Mouse (Mus musculus) embryonic facial prominence, embryonic 15.5 days (tissue): Measurements from ENCODE around the gene Tmem266. TPM values are rescaled to one million over a fixed set of nuclear protein-coding genes. Genes with fewer than 3 reads are reported as not detected.
A peak's percentile ranks its signal among the peaks of the same experiment; 100 is the strongest.

Source experiments
- ATAC-seq: fragments of 200-750 bp; cut with Nextera tagmentation; 2 replicates; pipeline ENCODE4 v1.8.0; 2017; ENCODE audit warnings: low read depth, moderate TSS enrichment; ENCODE audit not compliant: insufficient number of reproducible peaks, low FRiP score, low TSS enrichment
- H3K27ac ChIP-seq: fragments of 300-500 bp; sonication (generic); replicated peaks from 2 replicates; pipeline ENCODE4 v1.5.1; 2015; ENCODE audit warnings: mild to moderate bottlenecking, inconsistent platforms
- H3K27me3 ChIP-seq: fragments of 300-500 bp; sonication (generic); 2 replicates; pipeline ENCODE4 v1.6.1; 2015; ENCODE audit warnings: inconsistent platforms
- H3K36me3 ChIP-seq: fragments of 300-500 bp; sonication (generic); 2 replicates; pipeline ENCODE4 v1.6.1; 2015; ENCODE audit warnings: mild to moderate bottlenecking, inconsistent platforms
- H3K4me1 ChIP-seq: fragments of 300-500 bp; sonication (generic); 2 replicates; pipeline ENCODE4 v1.6.1; 2015; ENCODE audit warnings: inconsistent platforms
- H3K4me2 ChIP-seq: fragments of 300-500 bp; sonication (generic); replicated peaks from 2 replicates; pipeline ENCODE4 v1.6.1; 2015; ENCODE audit warnings: mild to moderate bottlenecking, inconsistent platforms
- H3K4me3 ChIP-seq: fragments of 300-500 bp; sonication (generic); replicated peaks from 2 replicates; pipeline ENCODE4 v1.5.1; 2015; ENCODE audit warnings: mild to moderate bottlenecking, inconsistent platforms
- H3K9ac ChIP-seq: fragments of 300-500 bp; sonication (generic); 2 replicates; pipeline ENCODE4 v1.6.1; 2015; ENCODE audit warnings: inconsistent platforms
- H3K9me3 ChIP-seq: fragments of 300-500 bp; sonication (generic); replicated peaks from 2 replicates; pipeline ENCODE4 v1.6.1; 2016; ENCODE audit warnings: inconsistent platforms
- WGBS: fragments of 180-500 bp; shearing (Covaris S2); methylation state at CpG from one replicate; pipeline ENCODE4 v1.1.7; 2015; 5-methylcytosine and 5-hydroxymethylcytosine counted together
- polyA plus RNA-seq: library from polyadenylated mRNA; unstranded; fragments of >200 nt; fragmentation: Nextera tagmentation; extraction: Ambion mirVana; gene quantifications from 2 replicates; pipeline ENCODE4 v1.2.1, GENCODE M21; 2015

The Tmem266 gene
- polyA plus RNA-seq, 1 experiment from 2014 or later, result 0.57 TPM

- no peak overlapping the region for H3K9ac ChIP-seq
- no peak overlapping the region for H3K4me2 ChIP-seq
- ATAC-seq, result no peak
- H3K27ac ChIP-seq, result no peak overlapping the region
- H3K36me3 ChIP-seq, result no peaks in the 10 kb centered on the region
- no peaks in the 10 kb centered on the region for H3K27me3 ChIP-seq
- 0 out of 2 replicates have a peak, but pooled peaks cover 4% of the 10 kb centered on the region for H3K4me1 ChIP-seq
- no peaks in the 10 kb centered on the region for H3K9me3 ChIP-seq
- H3K4me3 ChIP-seq, result no peak overlapping the region
- WGBS, result 64% methylated on average over 6 of the region's 6 CpGs
These were observed 78.4 kb downstream of the Tmem266 start for GRCm38 (mm10) chr9:55404976-55405702.

DNA sequence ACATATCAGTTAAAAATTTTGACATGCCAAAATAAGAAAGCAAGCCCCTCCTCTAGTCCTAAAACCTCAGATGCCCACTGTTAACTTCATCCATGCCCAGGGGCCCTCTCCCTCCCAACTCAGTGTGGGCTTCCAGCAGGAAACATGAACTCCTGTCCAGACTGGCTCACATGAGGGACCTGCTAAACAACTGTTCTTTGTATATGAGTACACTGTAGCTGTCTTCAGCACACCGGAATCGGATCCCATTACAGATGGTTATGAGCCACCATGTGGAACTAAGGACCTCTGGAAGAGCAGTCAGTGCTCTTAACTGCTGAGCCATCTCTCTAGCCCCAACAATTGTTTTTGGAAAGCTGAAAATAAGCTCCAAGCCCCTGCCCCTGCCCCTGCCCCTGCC is 80.1 kb downstream of the Tmem266 start:
- Histone ChIP-seq H3K4me3 (no peak overlapping the region), H3K4me1 (0 out of 2 replicates have a peak, but pooled peaks cover 4% of the 10 kb centered on the region), H3K27me3 (no peaks in the 10 kb centered on the region), H3K36me3 (no peaks in the 10 kb centered on the region), H3K4me2 (no peak overlapping the region), H3K9me3 (no peaks in the 10 kb centered on the region), H3K9ac (no peak overlapping the region), H3K27ac (no peak overlapping the region)
- WGBS, result 28% methylated on average over 2 of the region's 2 CpGs
- ATAC-seq, result no peak

DNA sequence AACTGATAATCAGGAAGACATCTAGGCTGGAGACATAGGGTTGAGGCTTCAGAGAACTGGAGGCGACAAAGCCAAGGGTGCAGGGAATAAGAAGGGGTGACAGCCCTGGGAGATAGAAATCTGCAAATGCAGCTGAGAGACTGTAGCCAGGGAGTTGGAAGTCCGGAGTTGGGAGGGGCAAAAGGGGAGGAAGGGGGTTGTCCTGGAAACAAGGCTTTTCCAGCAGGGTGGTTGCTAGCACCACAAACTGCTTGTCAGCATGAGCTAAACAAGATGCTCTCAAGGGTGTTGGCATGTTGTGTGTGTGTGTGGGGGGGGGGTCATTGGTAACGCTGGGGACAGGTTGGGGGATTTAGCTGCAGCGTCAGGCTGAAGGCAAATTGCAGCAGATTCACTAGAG is 82.1 kb downstream of the Tmem266 start:
- WGBS, result 48% methylated on average over 4 of the region's 4 CpGs
- ATAC-seq, result no peak
- Histone ChIP-seq H3K27ac (no peak overlapping the region), H3K9ac (no peak overlapping the region), H3K27me3 (no peaks in the 10 kb centered on the region), H3K36me3 (no peaks in the 10 kb centered on the region), H3K4me2 (no peak overlapping the region), H3K4me1 (0 out of 2 replicates have a peak, but pooled peaks cover 4% of the 10 kb centered on the region), H3K9me3 (no peaks in the 10 kb centered on the region), H3K4me3 (no peak overlapping the region)

- Histone ChIP-seq H3K4me3 (no peak overlapping the region), H3K27ac (no peak overlapping the region), H3K4me1 (0 out of 2 replicates have a peak, but pooled peaks cover 4% of the 10 kb centered on the region), H3K9ac (no peak overlapping the region), H3K4me2 (no peak overlapping the region), H3K9me3 (no peaks in the 10 kb centered on the region), H3K27me3 (no peaks in the 10 kb centered on the region), H3K36me3 (no peaks in the 10 kb centered on the region)
- WGBS, result 46% methylated on average over 3 of the region's 3 CpGs
- no peak for ATAC-seq
These were observed 83.1 kb downstream of the Tmem266 start for GRCm38 (mm10) chr9:55409833-55410232.

DNA sequence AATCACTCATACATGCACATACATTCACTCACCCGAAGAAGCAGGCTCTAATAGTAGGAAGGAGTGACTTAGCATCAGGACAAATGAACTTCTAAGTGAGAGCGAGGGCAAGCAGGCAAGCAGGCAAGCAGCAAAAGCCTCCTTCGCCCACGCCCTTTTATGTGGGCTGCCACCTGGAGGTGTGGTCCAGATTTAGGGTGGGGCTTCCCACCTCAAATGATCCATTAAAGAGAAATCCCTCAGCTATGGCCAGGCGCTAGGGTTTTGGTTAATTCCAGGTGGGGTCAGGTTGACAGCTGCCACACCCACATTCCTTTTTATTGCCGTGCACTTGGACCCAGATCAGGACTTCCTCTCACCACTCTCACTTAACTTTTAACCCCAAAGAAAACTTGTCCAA is 83.7 kb downstream of the Tmem266 start:
- Histone ChIP-seq H3K9ac (no peak overlapping the region), H3K4me1 (0 out of 2 replicates have a peak, but pooled peaks cover 4% of the 10 kb centered on the region), H3K4me2 (0 out of 2 replicates have a peak overlapping the region, but pooled peaks have one; percentile 2), H3K27ac (no peak overlapping the region), H3K36me3 (no peaks in the 10 kb centered on the region), H3K27me3 (no peaks in the 10 kb centered on the region), H3K4me3 (no peak overlapping the region), H3K9me3 (no peaks in the 10 kb centered on the region)
- 47% methylated on average over 6 of the region's 6 CpGs for WGBS
- ATAC-seq, result no peak

- Histone ChIP-seq H3K27me3 (no peaks in the 10 kb centered on the region), H3K9me3 (no peaks in the 10 kb centered on the region), H3K4me2 (no peak overlapping the region), H3K36me3 (no peaks in the 10 kb centered on the region), H3K9ac (no peak overlapping the region), H3K4me3 (no peak overlapping the region), H3K4me1 (0 out of 2 replicates have a peak, but pooled peaks cover 4% of the 10 kb centered on the region), H3K27ac (no peak overlapping the region)
- WGBS, result 33% methylated on average over 6 of the region's 6 CpGs
- ATAC-seq, result no peak
These were observed 84.4 kb downstream of the Tmem266 start for GRCm38 (mm10) chr9:55411154-55411553.

- no peaks in the 10 kb centered on the region for H3K36me3 ChIP-seq
- no peak overlapping the region for H3K4me2 ChIP-seq
- no peak overlapping the region for H3K27ac ChIP-seq
- H3K4me3 ChIP-seq, result no peak overlapping the region
- H3K9me3 ChIP-seq, result no peaks in the 10 kb centered on the region
- WGBS, result 90% methylated on average over 3 of the region's 3 CpGs
- no peaks in the 10 kb centered on the region for H3K4me1 ChIP-seq
- no peak overlapping the region for H3K9ac ChIP-seq
- ATAC-seq, result no peak
- H3K27me3 ChIP-seq, result no peaks in the 10 kb centered on the region
These were observed 95.1 kb downstream of the Tmem266 start for GRCm38 (mm10) chr9:55421786-55422185.

GRCm38 (mm10) chr9:55423451-55424424 is 97.0 kb downstream of the Tmem266 start:
- Histone ChIP-seq H3K9ac (no peak overlapping the region), H3K4me1 (no peaks in the 10 kb centered on the region), H3K4me2 (no peak overlapping the region), H3K27me3 (no peaks in the 10 kb centered on the region), H3K27ac (no peak overlapping the region), H3K9me3 (no peaks in the 10 kb centered on the region), H3K4me3 (no peak overlapping the region), H3K36me3 (no peaks in the 10 kb centered on the region)
- WGBS, result 78% methylated on average over 14 of the region's 14 CpGs
- ATAC-seq, result no peak

- Histone ChIP-seq H3K27ac (no peak overlapping the region), H3K9ac (no peak overlapping the region), H3K4me2 (no peak overlapping the region), H3K4me3 (no peak overlapping the region), H3K27me3 (no peaks in the 10 kb centered on the region), H3K9me3 (no peaks in the 10 kb centered on the region), H3K36me3 (no peaks in the 10 kb centered on the region), H3K4me1 (peaks cover 3% of the 10 kb centered on the region; the same call in 1 of the 2 replicates)
- no peak for ATAC-seq
- WGBS, result 35% methylated on average over 7 of the region's 7 CpGs
These were observed 98.6 kb downstream of the Tmem266 start for GRCm38 (mm10) chr9:55425271-55425810.

GRCm38 (mm10) chr9:55429242-55429975 is 102.7 kb downstream of the Tmem266 start:
- Histone ChIP-seq H3K9ac (no peak overlapping the region), H3K4me3 (no peak overlapping the region), H3K36me3 (no peaks in the 10 kb centered on the region), H3K27ac (no peak overlapping the region), H3K4me1 (peaks cover 3% of the 10 kb centered on the region; the same call in 1 of the 2 replicates), H3K9me3 (no peaks in the 10 kb centered on the region), H3K4me2 (peak overlapping the region; percentile 33; the same call in 1 of the 2 replicates), H3K27me3 (no peaks in the 10 kb centered on the region)
- no peak for ATAC-seq
- WGBS, result 29% methylated on average over 12 of the region's 12 CpGs
